Mouse (Mus musculus) lung, embryonic 16.5 days (tissue): ENCODE data around the gene Disp2. TPM values are rescaled to one million over a fixed set of nuclear protein-coding genes. Genes with fewer than 3 reads are reported as not detected.

ENCODE experiments used
- ATAC-seq: fragments of 200-750 bp; cut with Nextera tagmentation; 2 replicates; pipeline ENCODE4 v1.8.0; 2017; ENCODE audit warnings: low read depth, mild to moderate bottlenecking, moderate library complexity
- H3K27ac ChIP-seq: fragments of 300-500 bp; sonication (generic); 2 replicates; pipeline ENCODE4 v1.5.1; 2014; ENCODE audit warnings: mild to moderate bottlenecking, control low read depth, low read length
- H3K27me3 ChIP-seq: fragments of 300-500 bp; sonication (generic); 2 replicates; pipeline ENCODE4 v1.6.1; 2014; ENCODE audit warnings: low read depth, low read length, mixed read lengths; ENCODE audit not compliant: control insufficient read depth, insufficient read depth
- H3K36me3 ChIP-seq: fragments of 300-500 bp; sonication (generic); 2 replicates; pipeline ENCODE4 v1.6.1; 2014; ENCODE audit warnings: low read length; ENCODE audit not compliant: control insufficient read depth, insufficient read depth
- H3K4me1 ChIP-seq: fragments of 300-500 bp; sonication (generic); replicated peaks from 2 replicates; pipeline ENCODE4 v1.6.1; 2014; ENCODE audit warnings: low read length, mixed read lengths; ENCODE audit not compliant: control insufficient read depth, insufficient read depth
- H3K4me2 ChIP-seq: fragments of 300-500 bp; sonication (generic); 2 replicates; pipeline ENCODE4 v1.6.1; 2014; ENCODE audit warnings: low read depth, low read length, control low read depth
- H3K4me3 ChIP-seq: fragments of 300-500 bp; sonication (generic); 2 replicates; pipeline ENCODE4 v1.5.1; 2014; ENCODE audit warnings: mild to moderate bottlenecking, low read length, control low read depth
- H3K9ac ChIP-seq: fragments of 300-500 bp; sonication (generic); 2 replicates; pipeline ENCODE4 v1.6.1; 2014; ENCODE audit warnings: low read length, control low read depth
- H3K9me3 ChIP-seq: fragments of 300-500 bp; sonication (generic); 2 replicates; pipeline ENCODE4 v1.6.1; 2016; ENCODE audit warnings: low read length; ENCODE audit not compliant: control insufficient read depth
- WGBS: fragments of 180-500 bp; shearing (Covaris S2); extraction: QIAGEN DNeasy Blood & Tissue Kit; methylation state at CpG from one replicate; pipeline ENCODE4 v1.1.7; 2014; 5-methylcytosine and 5-hydroxymethylcytosine counted together
- polyA plus RNA-seq: library from polyadenylated mRNA; unstranded; fragments of >200 nt; fragmentation: Nextera tagmentation; extraction: Ambion mirVana; gene quantifications from 2 replicates; pipeline ENCODE4 v1.2.1, GENCODE M21; 2015

The Disp2 gene
- polyA plus RNA-seq, 1 experiment from 2014 or later, result 0.65 TPM

- no peak overlapping the region for H3K9ac ChIP-seq
- H3K27ac ChIP-seq, result no peak overlapping the region
- H3K4me3 ChIP-seq, result no peak overlapping the region
- H3K36me3 ChIP-seq, result no peaks in the 10 kb centered on the region
- no peaks in the 10 kb centered on the region for H3K9me3 ChIP-seq
- 24% methylated on average over 2 of the region's 2 CpGs for WGBS
- ATAC-seq, result no peak
- peaks cover 14% of the 10 kb centered on the region for H3K4me1 ChIP-seq
- H3K27me3 ChIP-seq, result no peaks in the 10 kb centered on the region
- no peak overlapping the region for H3K4me2 ChIP-seq
Observed at GRCm38 (mm10) chr2:118810861-118811260, 31.3 kb downstream of the Disp2 start.

DNA sequence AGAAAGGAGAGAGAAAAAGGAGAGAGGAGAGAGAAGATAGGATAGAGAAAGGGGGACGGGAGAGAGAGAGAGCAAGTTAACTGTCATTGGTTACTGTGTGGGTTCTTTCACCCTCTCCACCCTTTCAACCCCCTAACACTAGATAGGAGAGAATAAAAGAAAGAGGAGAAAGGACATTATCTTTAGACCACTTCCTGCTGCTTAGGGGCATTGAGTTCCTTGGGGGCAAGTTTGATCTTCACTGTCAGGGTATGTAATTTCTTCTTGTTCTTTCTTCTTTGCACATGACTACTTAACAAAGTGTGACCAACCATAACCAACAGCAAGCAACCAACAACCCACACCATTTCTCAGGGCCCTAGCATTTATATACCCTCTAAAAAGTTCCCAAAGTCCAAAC is 33.2 kb downstream of the Disp2 start:
- H3K4me1 ChIP-seq, result peaks cover 16% of the 10 kb centered on the region
- 50% methylated on average over 1 of the region's 1 CpGs for WGBS
- peaks cover 2% of the 10 kb centered on the region for H3K36me3 ChIP-seq
- H3K4me2 ChIP-seq, result no peak overlapping the region
- H3K9ac ChIP-seq, result no peak overlapping the region
- ATAC-seq, result no peak
- no peak overlapping the region for H3K27ac ChIP-seq
- no peak overlapping the region for H3K4me3 ChIP-seq
- no peaks in the 10 kb centered on the region for H3K27me3 ChIP-seq
- no peaks in the 10 kb centered on the region for H3K9me3 ChIP-seq

- Histone ChIP-seq H3K4me2 (peak within 1 kb of the TSS; percentile 73), H3K36me3 (peaks cover 9% of the 10 kb centered on the region), H3K9me3 (no peaks in the 10 kb centered on the region), H3K27me3 (no peaks in the 10 kb centered on the region), H3K9ac (peak within 1 kb of the TSS; percentile 87), H3K4me1 (peaks cover 16% of the 10 kb centered on the region), H3K27ac (peak within 1 kb of the TSS; percentile 65), H3K4me3 (peak within 1 kb of the TSS; percentile 77)
- peak; percentile 97 for ATAC-seq
- WGBS, result under 1% methylated on average over 49 of the region's 49 CpGs
Observed at GRCm38 (mm10) chr2:118813981-118814836, 34.7 kb downstream of the Disp2 start, which contains the start of gene Knstrn. Gene Knstrn, plus strand, starts transcription at chr2:118814003.

DNA sequence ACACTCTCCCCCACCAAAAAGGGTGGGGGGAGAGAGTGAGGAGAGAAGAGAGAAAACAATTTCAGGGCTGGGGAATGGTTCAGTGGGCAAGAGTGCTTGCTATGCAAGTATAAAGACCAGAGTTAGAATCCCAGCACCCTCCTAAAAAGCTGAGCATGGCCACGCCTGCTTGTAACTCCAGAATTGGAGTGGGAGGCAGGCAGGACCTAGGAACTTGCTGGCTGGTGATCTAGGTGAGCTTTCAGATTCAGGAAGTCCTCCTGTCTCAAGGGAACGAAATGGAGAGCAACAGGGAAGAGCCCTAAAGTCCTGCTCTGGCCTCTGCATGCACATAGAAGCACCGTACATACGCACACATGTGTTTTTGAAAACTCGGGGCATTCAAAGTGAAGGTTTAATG is 43.3 kb downstream of the Disp2 start:
- Histone ChIP-seq H3K4me1 (no peaks in the 10 kb centered on the region), H3K9ac (no peak overlapping the region), H3K4me2 (no peak overlapping the region), H3K4me3 (no peak overlapping the region), H3K36me3 (peaks cover 46% of the 10 kb centered on the region), H3K9me3 (no peaks in the 10 kb centered on the region), H3K27me3 (no peaks in the 10 kb centered on the region), H3K27ac (no peak overlapping the region)
- WGBS, result 88% methylated on average over 5 of the region's 5 CpGs
- ATAC-seq, result no peak

GRCm38 (mm10) chr2:118824396-118824795 is 44.9 kb downstream of the Disp2 start:
- H3K36me3 ChIP-seq, result peaks cover 43% of the 10 kb centered on the region

DNA sequence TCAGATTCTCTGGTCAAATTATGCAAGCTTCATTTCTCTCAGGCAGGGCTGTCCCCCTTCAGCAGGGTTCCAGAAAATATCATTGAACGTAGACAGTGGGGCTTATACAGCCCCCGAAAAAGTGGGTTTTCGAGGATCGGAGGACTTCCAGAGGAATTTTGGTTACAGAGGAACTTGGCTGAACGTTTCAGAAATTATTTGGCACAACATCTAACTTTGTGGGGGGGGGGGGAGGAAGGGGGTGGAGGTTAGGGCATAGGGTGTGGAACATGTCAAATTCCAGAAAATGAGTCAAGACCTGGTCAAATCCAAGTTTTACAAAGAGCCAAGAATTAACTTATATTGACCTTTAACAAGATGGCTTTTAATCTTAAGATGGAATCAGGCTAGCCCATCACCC is 49.6 kb downstream of the Disp2 start:
- Histone ChIP-seq H3K4me2 (no peak overlapping the region), H3K9me3 (no peaks in the 10 kb centered on the region), H3K4me1 (no peaks in the 10 kb centered on the region), H3K4me3 (no peak overlapping the region), H3K9ac (no peak overlapping the region), H3K27ac (no peak overlapping the region), H3K36me3 (peaks cover 53% of the 10 kb centered on the region), H3K27me3 (no peaks in the 10 kb centered on the region)
- ATAC-seq, result no peak
- 81% methylated on average over 5 of the region's 5 CpGs for whole genome bisulfite sequencing

More at GRCm38 (mm10) chr2:118824396-118824795, 44.9 kb downstream of the Disp2 start:
- H3K27ac ChIP-seq, result no peak overlapping the region
- no peak overlapping the region for H3K9ac ChIP-seq
- H3K9me3 ChIP-seq, result no peaks in the 10 kb centered on the region
- H3K4me3 ChIP-seq, result no peak overlapping the region
- WGBS, result 94% methylated on average over 4 of the region's 4 CpGs
- H3K4me2 ChIP-seq, result no peak overlapping the region
- ATAC-seq, result no peak
- H3K27me3 ChIP-seq, result no peaks in the 10 kb centered on the region
- H3K4me1 ChIP-seq, result no peaks in the 10 kb centered on the region

- 92% methylated on average over 6 of the region's 6 CpGs for WGBS
Observed at GRCm38 (mm10) chr2:118834061-118834460, 54.5 kb downstream of the Disp2 start.

DNA sequence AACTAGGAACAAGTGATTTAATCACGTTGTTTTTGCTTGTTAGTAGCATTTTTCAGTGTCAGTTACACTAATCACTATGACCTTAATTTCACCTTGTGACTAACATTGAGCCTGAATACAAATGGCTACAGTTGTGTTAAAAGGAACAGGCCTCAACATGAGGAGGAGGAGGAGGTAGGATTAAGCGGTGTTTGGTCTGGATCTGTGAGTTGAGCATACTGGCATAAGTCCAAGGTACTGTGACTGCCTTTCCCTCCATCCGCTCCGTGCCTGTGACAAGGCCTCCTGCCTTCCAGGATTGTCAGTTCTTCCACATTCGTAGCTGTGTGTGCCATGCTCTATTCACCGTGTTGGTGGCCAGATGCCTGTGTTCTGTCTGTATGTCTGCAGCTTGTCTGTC is 55.6 kb downstream of the Disp2 start:
- no peak for ATAC-seq
- Histone ChIP-seq H3K36me3 (peaks cover 38% of the 10 kb centered on the region), H3K9me3 (no peaks in the 10 kb centered on the region), H3K27ac (no peak overlapping the region), H3K27me3 (no peaks in the 10 kb centered on the region), H3K9ac (no peak overlapping the region), H3K4me2 (no peak overlapping the region), H3K4me3 (no peak overlapping the region), H3K4me1 (no peaks in the 10 kb centered on the region)
- WGBS, result 71% methylated on average over 6 of the region's 6 CpGs

More at GRCm38 (mm10) chr2:118834061-118834460, 54.5 kb downstream of the Disp2 start:
- Histone ChIP-seq H3K36me3 (peaks cover 39% of the 10 kb centered on the region), H3K27me3 (no peaks in the 10 kb centered on the region), H3K4me1 (no peaks in the 10 kb centered on the region), H3K4me2 (no peak overlapping the region), H3K4me3 (no peak overlapping the region), H3K27ac (no peak overlapping the region), H3K9ac (no peak overlapping the region), H3K9me3 (no peaks in the 10 kb centered on the region)
- ATAC-seq, result no peak

DNA sequence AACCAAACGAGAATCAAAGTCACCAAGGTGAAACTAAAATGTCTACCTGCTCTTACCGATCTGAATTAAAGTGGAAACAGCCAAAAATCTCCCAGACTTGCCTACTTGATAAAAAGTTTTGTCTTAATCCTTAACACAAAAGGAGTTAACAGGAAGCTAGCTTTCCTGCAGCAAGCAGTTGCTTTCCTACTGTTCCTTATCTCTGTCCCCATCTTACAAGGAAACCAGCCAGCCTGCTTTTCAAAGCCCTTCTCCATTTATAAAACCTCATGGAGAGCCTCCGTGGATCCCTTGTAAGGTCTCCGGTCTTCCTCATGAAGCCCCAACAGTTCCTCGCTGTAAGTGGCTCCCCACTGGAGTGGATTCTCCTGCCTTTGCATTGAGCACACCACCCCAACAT is 58.8 kb downstream of the Disp2 start:
- no peak for ATAC-seq
- Histone ChIP-seq H3K27ac (no peak overlapping the region), H3K4me1 (no peaks in the 10 kb centered on the region), H3K4me3 (no peak overlapping the region), H3K4me2 (peak overlapping the region; percentile 5; the same call in 1 of the 2 replicates), H3K36me3 (peaks cover 17% of the 10 kb centered on the region), H3K27me3 (no peaks in the 10 kb centered on the region), H3K9ac (no peak overlapping the region), H3K9me3 (no peaks in the 10 kb centered on the region)
- 24% methylated on average over 5 of the region's 5 CpGs for WGBS
